Mouse (Mus musculus): ENCODE measurements around the gene Dap. TPM values are rescaled to one million over a fixed set of nuclear protein-coding genes. Genes with fewer than 3 reads are reported as not detected.

The Dap gene
- polyA plus RNA-seq, 1 experiment from 2014 or later = 63.4 TPM

DNA sequence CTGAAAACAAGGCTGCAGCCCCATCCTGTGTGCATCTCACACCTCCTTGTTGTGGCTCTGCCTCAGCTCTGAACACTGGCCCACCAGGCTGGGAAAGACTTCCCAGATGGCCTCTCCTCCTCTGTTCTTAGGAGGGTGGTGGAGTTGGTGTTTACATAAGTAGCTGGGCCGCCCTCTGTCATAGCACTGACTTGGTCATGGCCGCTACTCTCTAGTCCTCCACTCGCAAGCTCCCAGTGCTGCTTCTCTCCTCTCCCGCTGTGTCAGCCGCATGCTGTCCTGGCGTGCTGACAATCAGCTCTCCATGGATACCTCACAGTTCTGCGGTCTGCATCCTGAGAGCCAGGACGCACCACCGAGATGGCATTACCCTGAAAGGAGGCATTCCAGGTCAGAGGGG is 22.9 kb downstream of the Dap start:
- Histone ChIP-seq H3K4me1 (ENCODE audit: control insufficient read depth in 2 of 2, insufficient read depth in 2 of 2, low read length in 2 of 2) (peaks cover 17 to 23% of the 10 kb centered on the region in 2 experiments), H3K9ac (ENCODE audit: low read length) (no peak overlapping the region), H3K36me3 (ENCODE audit: control insufficient read depth, insufficient read depth, low read length) (peaks cover 3% of the 10 kb centered on the region; the same call in 1 of the 2 replicates), H3K4me2 (ENCODE audit: low read length) (no peak overlapping the region), H3K9me3 (ENCODE audit: control insufficient read depth, low read length) (no peaks in the 10 kb centered on the region), H3K27me3 (ENCODE audit: control insufficient read depth, insufficient read depth, low read length) (no peaks in the 10 kb centered on the region), H3K4me3 (ENCODE audit: control insufficient read depth in 1 of 2, insufficient read depth in 1 of 2, low read depth in 1 of 2, low read length in 2 of 2) (no peak overlapping the region), H3K27ac (replicated peaks in 1 of 2; ENCODE audit: control insufficient read depth in 1 of 2, insufficient read depth in 1 of 2, low read depth in 2 of 2, low read length in 2 of 2) (no peak overlapping the region)
- ATAC-seq (ENCODE audit: insufficient number of reproducible peaks, insufficient read depth, low FRiP score, low read depth) = no peak
- WGBS = 58% methylated on average over 9 of the region's 9 CpGs

DNA sequence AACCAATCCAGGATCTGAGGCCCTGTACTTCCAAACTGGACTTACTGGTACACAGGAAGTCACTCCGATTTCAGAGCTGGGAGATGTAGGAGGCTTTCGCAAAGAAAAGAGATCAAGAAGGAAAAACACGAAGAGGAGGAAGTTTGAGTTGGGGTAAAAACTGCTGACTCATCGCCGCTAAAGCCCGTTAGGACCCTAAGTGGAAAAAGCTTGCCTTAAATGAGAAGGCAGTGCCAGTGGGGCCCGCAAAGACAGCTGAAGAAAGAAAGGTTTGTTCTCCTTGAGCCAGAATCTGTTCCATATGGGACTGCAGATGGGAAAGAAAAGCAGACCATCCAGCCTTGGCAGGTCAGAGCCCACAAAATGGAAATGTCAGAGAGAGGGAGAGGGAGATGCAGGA is 24.8 kb downstream of the Dap start:
- WGBS = 65% methylated on average over 7 of the region's 7 CpGs

DNA sequence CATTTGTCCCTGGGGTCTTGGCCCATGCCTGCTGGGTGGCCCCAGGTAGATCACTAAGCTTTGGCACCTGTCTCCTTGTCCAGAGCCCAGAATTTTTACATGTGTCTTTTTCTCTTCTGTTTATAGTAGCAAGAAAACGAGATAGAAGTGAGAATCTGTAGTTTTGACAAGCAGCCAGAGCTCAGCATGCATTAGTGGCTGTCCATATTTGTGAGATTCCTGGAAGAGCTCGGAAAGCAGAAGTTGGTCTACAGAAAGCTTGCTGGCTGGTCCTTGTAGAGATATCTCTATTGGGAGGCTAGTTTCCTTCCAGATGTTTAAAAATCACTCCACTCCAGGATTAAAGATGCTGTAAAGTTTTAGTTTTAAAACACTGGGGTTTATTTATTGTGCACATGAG is 25.9 kb downstream of the Dap start:
- 51% methylated on average over 2 of the region's 2 CpGs for WGBS
- no peak overlapping the region for H3K9ac ChIP-seq (ENCODE audit: low read length)
- H3K4me3 ChIP-seq (ENCODE audit: control insufficient read depth in 1 of 2, insufficient read depth in 1 of 2, low read depth in 1 of 2, low read length in 2 of 2) = no peak overlapping the region
- no peak for ATAC-seq (ENCODE audit: insufficient number of reproducible peaks, insufficient read depth, low FRiP score, low read depth)
- H3K9me3 ChIP-seq (ENCODE audit: control insufficient read depth, low read length) = no peaks in the 10 kb centered on the region
- H3K4me2 ChIP-seq (ENCODE audit: low read length) = no peak overlapping the region
- no peaks in the 10 kb centered on the region for H3K36me3 ChIP-seq (ENCODE audit: control insufficient read depth, insufficient read depth, low read length)
- no peaks in the 10 kb centered on the region for H3K27me3 ChIP-seq (ENCODE audit: control insufficient read depth, insufficient read depth, low read length)
- H3K4me1 ChIP-seq (ENCODE audit: control insufficient read depth in 2 of 2, insufficient read depth in 2 of 2, low read length in 2 of 2) = peaks cover 21 to 31% of the 10 kb centered on the region in 2 experiments
- H3K27ac ChIP-seq (replicated peaks in 1 of 2; ENCODE audit: control insufficient read depth in 1 of 2, insufficient read depth in 1 of 2, low read depth in 2 of 2, low read length in 2 of 2) = no peak overlapping the region

More for the DNA sequence above, 24.8 kb downstream of the Dap start:
- Histone ChIP-seq H3K4me2 (ENCODE audit: low read length) (no peak overlapping the region), H3K9ac (ENCODE audit: low read length) (no peak overlapping the region), H3K9me3 (ENCODE audit: control insufficient read depth, low read length) (no peaks in the 10 kb centered on the region), H3K27me3 (ENCODE audit: control insufficient read depth, insufficient read depth, low read length) (no peaks in the 10 kb centered on the region), H3K4me1 (ENCODE audit: control insufficient read depth in 2 of 2, insufficient read depth in 2 of 2, low read length in 2 of 2) (peaks cover 21 to 31% of the 10 kb centered on the region in 2 experiments), H3K36me3 (ENCODE audit: control insufficient read depth, insufficient read depth, low read length) (no peaks in the 10 kb centered on the region), H3K4me3 (ENCODE audit: control insufficient read depth in 1 of 2, insufficient read depth in 1 of 2, low read depth in 1 of 2, low read length in 2 of 2) (no peak overlapping the region), H3K27ac (replicated peaks in 1 of 2; ENCODE audit: control insufficient read depth in 1 of 2, insufficient read depth in 1 of 2, low read depth in 2 of 2, low read length in 2 of 2) (no peak overlapping the region; a peak in 1 of 4 replicates)
- no peak for ATAC-seq (ENCODE audit: insufficient number of reproducible peaks, insufficient read depth, low FRiP score, low read depth)

DNA sequence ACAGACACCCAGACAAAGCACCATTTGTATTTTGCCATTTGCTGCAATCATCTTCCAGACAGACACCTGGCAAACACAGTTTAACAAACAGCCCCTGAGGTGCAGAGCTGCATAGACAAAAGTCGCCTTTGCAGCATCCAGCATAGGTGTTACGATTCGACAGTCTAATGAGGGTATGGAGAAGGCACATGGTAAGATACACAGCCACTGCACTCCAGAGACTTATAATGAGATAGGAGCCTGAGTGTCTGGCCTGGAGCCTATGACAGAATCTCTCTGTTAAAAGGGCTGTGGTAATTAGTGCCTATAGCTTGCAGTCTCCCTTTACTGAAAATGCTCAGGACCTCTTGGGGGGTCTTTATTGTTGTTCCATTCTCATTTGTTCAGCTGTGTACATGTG is 26.6 kb downstream of the Dap start:
- 80% methylated on average over 3 of the region's 3 CpGs for WGBS
- no peak for ATAC-seq (ENCODE audit: insufficient number of reproducible peaks, insufficient read depth, low FRiP score, low read depth)
- no peaks in the 10 kb centered on the region for H3K27me3 ChIP-seq (ENCODE audit: control insufficient read depth, insufficient read depth, low read length)
- no peak overlapping the region for H3K27ac ChIP-seq (replicated peaks in 1 of 2; ENCODE audit: control insufficient read depth in 1 of 2, insufficient read depth in 1 of 2, low read depth in 2 of 2, low read length in 2 of 2)
- H3K9ac ChIP-seq (ENCODE audit: low read length) = no peak overlapping the region
- no peak overlapping the region for H3K4me2 ChIP-seq (ENCODE audit: low read length)
- peaks cover 20 to 28% of the 10 kb centered on the region in 2 experiments for H3K4me1 ChIP-seq (ENCODE audit: control insufficient read depth in 2 of 2, insufficient read depth in 2 of 2, low read length in 2 of 2)
- H3K36me3 ChIP-seq (ENCODE audit: control insufficient read depth, insufficient read depth, low read length) = no peaks in the 10 kb centered on the region
- no peaks in the 10 kb centered on the region for H3K9me3 ChIP-seq (ENCODE audit: control insufficient read depth, low read length)
- no peak overlapping the region for H3K4me3 ChIP-seq (ENCODE audit: control insufficient read depth in 1 of 2, insufficient read depth in 1 of 2, low read depth in 1 of 2, low read length in 2 of 2)

DNA sequence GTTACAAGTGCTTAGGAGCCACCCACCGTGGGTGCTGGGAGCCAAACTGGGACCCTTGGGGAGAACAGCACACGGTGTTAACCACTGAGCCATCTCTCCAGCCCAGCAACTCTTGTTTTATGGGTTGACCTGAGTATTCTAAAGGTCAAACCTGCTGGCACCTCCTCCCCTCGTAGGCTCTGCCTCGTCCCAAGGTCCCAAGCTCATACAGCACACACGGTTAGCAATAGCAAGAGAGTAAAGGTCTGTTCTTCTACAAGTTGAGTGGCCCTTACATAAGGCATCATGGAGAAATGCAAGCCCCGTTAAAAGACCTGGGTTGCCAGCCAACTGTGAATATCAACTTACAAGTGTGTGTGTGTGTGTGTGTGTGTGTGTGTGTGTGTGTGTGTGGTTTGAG is 27.1 kb downstream of the Dap start:
- no peak for ATAC-seq (ENCODE audit: insufficient number of reproducible peaks, insufficient read depth, low FRiP score, low read depth)
- H3K9ac ChIP-seq (ENCODE audit: low read length) = no peak overlapping the region
- H3K27me3 ChIP-seq (ENCODE audit: control insufficient read depth, insufficient read depth, low read length) = no peaks in the 10 kb centered on the region
- H3K4me1 ChIP-seq (ENCODE audit: control insufficient read depth in 2 of 2, insufficient read depth in 2 of 2, low read length in 2 of 2) = peaks cover 16 to 27% of the 10 kb centered on the region in 2 experiments
- H3K36me3 ChIP-seq (ENCODE audit: control insufficient read depth, insufficient read depth, low read length) = no peaks in the 10 kb centered on the region
- H3K4me3 ChIP-seq (ENCODE audit: control insufficient read depth in 1 of 2, insufficient read depth in 1 of 2, low read depth in 1 of 2, low read length in 2 of 2) = no peak overlapping the region
- 88% methylated on average over 6 of the region's 6 CpGs for WGBS
- no peak overlapping the region for H3K27ac ChIP-seq (replicated peaks in 1 of 2; ENCODE audit: control insufficient read depth in 1 of 2, insufficient read depth in 1 of 2, low read depth in 2 of 2, low read length in 2 of 2)
- H3K4me2 ChIP-seq (ENCODE audit: low read length) = no peak overlapping the region
- H3K9me3 ChIP-seq (ENCODE audit: control insufficient read depth, low read length) = no peaks in the 10 kb centered on the region

DNA sequence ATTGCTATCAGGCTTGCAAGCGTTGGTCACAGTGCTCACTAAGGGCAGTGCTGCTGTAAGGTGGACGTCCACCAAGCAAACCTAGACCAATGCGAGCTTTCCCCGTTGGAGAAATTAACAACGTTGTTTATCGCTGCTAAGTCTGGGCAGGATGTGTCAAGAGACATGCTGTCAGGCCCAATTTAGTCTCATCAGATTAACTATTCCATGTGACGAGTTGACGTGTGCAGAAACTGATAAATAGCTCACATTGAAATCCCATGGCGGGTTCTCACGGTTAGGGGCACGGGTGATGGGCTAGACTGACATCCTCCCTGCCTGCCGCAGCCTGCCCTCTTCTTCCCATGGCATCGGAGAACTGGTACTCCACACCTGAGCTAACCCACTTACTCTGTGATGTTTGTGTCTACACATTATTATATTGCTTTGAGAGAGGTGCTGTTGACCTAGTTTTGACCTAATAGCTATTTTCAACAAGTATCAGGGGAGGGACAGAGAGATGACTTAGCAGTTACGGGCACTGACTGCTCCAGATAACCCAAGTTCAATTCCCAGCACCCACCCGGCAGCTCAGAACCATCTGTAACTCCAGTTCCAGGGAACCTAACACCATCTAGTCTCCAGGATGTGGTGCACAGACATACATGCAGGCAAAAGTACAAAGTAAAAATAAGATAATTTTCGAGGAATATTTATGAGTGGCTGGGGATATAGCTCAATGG is 28.6 kb downstream of the Dap start:
- Histone ChIP-seq H3K36me3 (ENCODE audit: control insufficient read depth, insufficient read depth, low read length) (no peaks in the 10 kb centered on the region), H3K27ac (replicated peaks in 1 of 2; ENCODE audit: control insufficient read depth in 1 of 2, insufficient read depth in 1 of 2, low read depth in 2 of 2, low read length in 2 of 2) (no peak overlapping the region), H3K27me3 (ENCODE audit: control insufficient read depth, insufficient read depth, low read length) (no peaks in the 10 kb centered on the region), H3K4me2 (ENCODE audit: low read length) (no peak overlapping the region), H3K9ac (ENCODE audit: low read length) (no peak overlapping the region), H3K9me3 (ENCODE audit: control insufficient read depth, low read length) (no peaks in the 10 kb centered on the region), H3K4me3 (ENCODE audit: control insufficient read depth in 1 of 2, insufficient read depth in 1 of 2, low read depth in 1 of 2, low read length in 2 of 2) (no peak overlapping the region), H3K4me1 (ENCODE audit: control insufficient read depth in 2 of 2, insufficient read depth in 2 of 2, low read length in 2 of 2) (peaks cover 11 to 20% of the 10 kb centered on the region in 2 experiments)
- ATAC-seq (ENCODE audit: insufficient number of reproducible peaks, insufficient read depth, low FRiP score, low read depth) = no peak
- 42% methylated on average over 16 of the region's 16 CpGs for WGBS

DNA sequence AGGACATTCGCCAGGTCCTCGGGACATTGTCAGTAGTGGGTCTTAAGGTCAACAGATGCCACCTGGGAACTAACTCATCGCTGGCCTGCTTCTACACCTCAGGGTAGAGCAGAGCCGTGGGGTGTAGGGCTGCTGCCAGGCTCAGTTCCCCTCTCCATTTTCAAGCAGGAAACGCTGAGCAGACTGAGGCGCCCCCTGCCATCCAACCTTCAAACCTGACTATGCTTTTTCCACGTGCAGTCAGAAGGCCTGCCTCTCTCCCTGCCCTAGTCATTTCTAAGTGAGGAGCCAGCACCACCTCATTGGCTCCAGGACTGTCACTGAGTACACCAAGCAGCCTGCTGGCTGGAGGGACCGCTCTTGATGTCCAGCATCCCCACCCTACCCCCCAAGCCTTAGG is 29.3 kb downstream of the Dap start:
- 67% methylated on average over 8 of the region's 8 CpGs for WGBS
- no peak overlapping the region for H3K4me3 ChIP-seq (ENCODE audit: control insufficient read depth in 1 of 2, insufficient read depth in 1 of 2, low read depth in 1 of 2, low read length in 2 of 2)
- no peak overlapping the region for H3K4me2 ChIP-seq (ENCODE audit: low read length)
- no peaks in the 10 kb centered on the region for H3K9me3 ChIP-seq (ENCODE audit: control insufficient read depth, low read length)
- no peaks in the 10 kb centered on the region for H3K36me3 ChIP-seq (ENCODE audit: control insufficient read depth, insufficient read depth, low read length)
- no peaks in the 10 kb centered on the region for H3K27me3 ChIP-seq (ENCODE audit: control insufficient read depth, insufficient read depth, low read length)
- H3K4me1 ChIP-seq (ENCODE audit: control insufficient read depth in 2 of 2, insufficient read depth in 2 of 2, low read length in 2 of 2) = peaks cover 11 to 20% of the 10 kb centered on the region in 2 experiments
- no peak for ATAC-seq (ENCODE audit: insufficient number of reproducible peaks, insufficient read depth, low FRiP score, low read depth)
- H3K27ac ChIP-seq (replicated peaks in 1 of 2; ENCODE audit: control insufficient read depth in 1 of 2, insufficient read depth in 1 of 2, low read depth in 2 of 2, low read length in 2 of 2) = no peak overlapping the region
- H3K9ac ChIP-seq (ENCODE audit: low read length) = no peak overlapping the region

DNA sequence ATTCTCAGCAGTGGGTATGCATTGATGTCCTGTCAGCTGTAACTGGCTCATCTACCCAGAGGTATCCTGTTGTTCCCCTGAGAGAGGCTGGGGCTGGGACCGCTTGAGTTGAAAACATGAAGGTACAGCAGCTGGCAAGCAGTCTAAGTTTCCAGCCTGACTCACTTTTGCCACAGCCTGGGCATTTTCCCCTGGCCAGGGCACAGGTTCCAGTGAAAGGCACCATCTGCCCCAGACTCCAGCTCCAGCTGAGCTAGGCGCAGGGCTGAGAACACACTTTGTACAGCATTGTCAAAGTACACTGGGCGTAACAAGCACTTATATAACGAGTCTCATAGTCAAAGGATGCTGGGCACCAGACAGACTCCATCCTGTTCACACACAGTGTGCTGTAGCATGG is 29.8 kb downstream of the Dap start:
- no peak overlapping the region for H3K9ac ChIP-seq (ENCODE audit: low read length)
- H3K36me3 ChIP-seq (ENCODE audit: control insufficient read depth, insufficient read depth, low read length) = no peaks in the 10 kb centered on the region
- no peak overlapping the region for H3K4me3 ChIP-seq (ENCODE audit: control insufficient read depth in 1 of 2, insufficient read depth in 1 of 2, low read depth in 1 of 2, low read length in 2 of 2)
- H3K4me1 ChIP-seq (ENCODE audit: control insufficient read depth in 2 of 2, insufficient read depth in 2 of 2, low read length in 2 of 2) = peaks cover 11 to 20% of the 10 kb centered on the region in 2 experiments
- no peak for ATAC-seq (ENCODE audit: insufficient number of reproducible peaks, insufficient read depth, low FRiP score, low read depth)
- no peaks in the 10 kb centered on the region for H3K9me3 ChIP-seq (ENCODE audit: control insufficient read depth, low read length)
- H3K27ac ChIP-seq (replicated peaks in 1 of 2; ENCODE audit: control insufficient read depth in 1 of 2, insufficient read depth in 1 of 2, low read depth in 2 of 2, low read length in 2 of 2) = no peak overlapping the region
- H3K27me3 ChIP-seq (ENCODE audit: control insufficient read depth, insufficient read depth, low read length) = no peaks in the 10 kb centered on the region
- 91% methylated on average over 4 of the region's 4 CpGs for WGBS
- H3K4me2 ChIP-seq (ENCODE audit: low read length) = no peak overlapping the region

Data from heart, embryonic 14.5 days (tissue).